Mouse (Mus musculus): ENCODE measurements around the gene Sox5. TPM values are rescaled to one million over a fixed set of nuclear protein-coding genes. Genes with fewer than 3 reads are reported as not detected.

Sox5 gene
- polyA plus RNA-seq, 1 experiment from 2014 or later = 4.9 TPM

DNA sequence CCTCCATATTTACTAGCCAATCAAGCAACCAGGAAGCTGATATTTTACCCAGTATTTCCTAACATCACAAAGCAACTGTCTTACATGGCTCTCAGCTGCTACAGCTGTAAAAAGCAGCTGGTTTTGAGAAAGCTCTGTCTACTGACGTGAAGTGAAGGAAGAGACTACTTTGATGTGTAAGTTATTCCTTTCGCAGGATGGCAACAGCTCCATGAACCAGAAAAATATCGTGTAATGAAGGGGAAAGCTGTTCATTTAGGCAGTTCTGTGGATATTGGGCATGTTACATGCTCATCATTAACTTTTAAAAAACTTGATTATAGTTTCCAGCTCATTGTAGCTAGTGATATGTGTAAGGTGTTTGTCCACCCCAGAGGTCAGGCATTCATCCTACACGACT is 443.6 kb downstream of the Sox5 start:
- H3K36me3 ChIP-seq = no peaks in the 10 kb centered on the region
- no peaks in the 10 kb centered on the region for H3K4me1 ChIP-seq (replicated peaks)
- H3K4me2 ChIP-seq = no peak overlapping the region
- peaks cover 5% of the 10 kb centered on the region; the same call in 1 of the 2 replicates for H3K9me3 ChIP-seq (replicated peaks)
- no peak for DNase-seq
- no peak overlapping the region for H3K9ac ChIP-seq
- no peak for ATAC-seq (ENCODE audit: low read depth)
- no peak overlapping the region for H3K27ac ChIP-seq
- no peak overlapping the region for H3K4me3 ChIP-seq (replicated peaks)
- 73% methylated on average over 4 of the region's 4 CpGs for WGBS (ENCODE audit: insufficient replicate concordance)
- H3K27me3 ChIP-seq = no peaks in the 10 kb centered on the region

GRCm38 (mm10) chr6:144337436-144337969 is 444.3 kb downstream of the Sox5 start:
- Histone ChIP-seq H3K36me3 (no peaks in the 10 kb centered on the region), H3K4me1 (replicated peaks) (no peaks in the 10 kb centered on the region)

GRCm38 (mm10) chr6:144336789-144337188 is 445.0 kb downstream of the Sox5 start:
- Histone ChIP-seq H3K4me2 (no peak overlapping the region), H3K9ac (no peak overlapping the region), H3K36me3 (no peaks in the 10 kb centered on the region), H3K27ac (no peak overlapping the region), H3K4me3 (replicated peaks) (no peak overlapping the region), H3K4me1 (replicated peaks) (no peaks in the 10 kb centered on the region), H3K27me3 (no peaks in the 10 kb centered on the region), H3K9me3 (replicated peaks) (peaks cover 5% of the 10 kb centered on the region; the same call in 1 of the 2 replicates)
- ATAC-seq (ENCODE audit: low read depth) = no peak
- DNase-seq = no peak
- 76% methylated on average over 4 of the region's 4 CpGs for WGBS (ENCODE audit: insufficient replicate concordance)

More at GRCm38 (mm10) chr6:144337436-144337969, 444.3 kb downstream of the Sox5 start:
- no peak for ATAC-seq (ENCODE audit: low read depth)
- no peak overlapping the region for H3K4me3 ChIP-seq (replicated peaks)
- H3K4me2 ChIP-seq = no peak overlapping the region
- WGBS (ENCODE audit: insufficient replicate concordance) = 41% methylated on average over 14 of the region's 14 CpGs
- no peak overlapping the region for H3K27ac ChIP-seq
- H3K27me3 ChIP-seq = no peaks in the 10 kb centered on the region
- no peak overlapping the region for H3K9ac ChIP-seq
- peaks cover 5% of the 10 kb centered on the region; the same call in 1 of the 2 replicates for H3K9me3 ChIP-seq (replicated peaks)
- DNase-seq = no peak

- no peak for DNase-seq
- H3K9ac ChIP-seq = no peak overlapping the region
- no peak overlapping the region for H3K4me3 ChIP-seq (replicated peaks)
- H3K27ac ChIP-seq = no peak overlapping the region
- no peak for ATAC-seq (ENCODE audit: low read depth)
- peaks cover 12% of the 10 kb centered on the region; the same call in 1 of the 2 replicates for H3K9me3 ChIP-seq (replicated peaks)
- H3K4me1 ChIP-seq (replicated peaks) = no peaks in the 10 kb centered on the region
- H3K27me3 ChIP-seq = no peaks in the 10 kb centered on the region
- H3K4me2 ChIP-seq = no peak overlapping the region
- H3K36me3 ChIP-seq = no peaks in the 10 kb centered on the region
- WGBS (ENCODE audit: insufficient replicate concordance) = 75% methylated on average over 4 of the region's 4 CpGs
Measured at GRCm38 (mm10) chr6:144333146-144333545, 448.6 kb downstream of the Sox5 start.

- H3K27ac ChIP-seq = no peak overlapping the region
- ATAC-seq (ENCODE audit: low read depth) (no peak), DNase-seq (no peak)
- H3K36me3 ChIP-seq = no peaks in the 10 kb centered on the region
- H3K9me3 ChIP-seq (replicated peaks) = peaks cover 12% of the 10 kb centered on the region; the same call in 1 of the 2 replicates
- H3K9ac ChIP-seq = no peak overlapping the region
- 67% methylated on average over 4 of the region's 4 CpGs for WGBS (ENCODE audit: insufficient replicate concordance)
- H3K4me1 ChIP-seq (replicated peaks) = no peaks in the 10 kb centered on the region
- H3K27me3 ChIP-seq = no peaks in the 10 kb centered on the region
- no peak overlapping the region for H3K4me3 ChIP-seq (replicated peaks)
- H3K4me2 ChIP-seq = no peak overlapping the region
Measured at GRCm38 (mm10) chr6:144332027-144332426, 449.8 kb downstream of the Sox5 start.

DNA sequence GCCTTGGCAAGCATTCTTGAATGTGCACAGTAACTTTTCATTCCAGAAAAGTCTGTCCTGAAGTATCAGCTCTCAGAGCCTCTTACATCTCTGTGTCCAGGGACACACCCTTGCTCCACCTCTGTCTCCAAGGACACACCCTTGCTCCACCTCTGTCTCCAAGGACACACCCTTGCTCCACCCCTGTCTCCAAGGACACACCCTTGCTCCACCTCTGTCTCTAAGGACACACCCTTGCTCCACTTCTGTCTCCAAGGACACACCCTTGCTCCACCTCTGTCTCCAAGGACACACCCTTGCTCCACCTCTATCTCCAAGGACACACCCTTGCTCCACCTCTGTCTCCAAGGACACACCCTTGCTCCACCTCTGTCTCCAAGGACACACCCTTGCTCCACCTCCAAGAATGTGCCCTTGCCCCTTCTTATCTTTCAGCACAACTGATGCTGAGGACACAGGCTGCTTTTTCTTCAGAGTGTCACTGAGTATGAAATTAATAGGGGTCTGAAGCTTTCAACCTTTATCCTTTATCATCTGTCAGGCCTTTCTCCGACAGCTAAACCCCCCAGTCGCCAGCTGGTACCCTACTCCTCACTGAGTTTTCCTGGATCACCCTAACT is 452.4 kb downstream of the Sox5 start:
- ATAC-seq (ENCODE audit: low read depth) (no peak), DNase-seq (no peak)
- Histone ChIP-seq H3K27me3 (no peaks in the 10 kb centered on the region), H3K9me3 (replicated peaks) (peaks cover 12% of the 10 kb centered on the region; the same call in 1 of the 2 replicates), H3K4me3 (replicated peaks) (no peak overlapping the region), H3K4me2 (no peak overlapping the region), H3K4me1 (replicated peaks) (no peaks in the 10 kb centered on the region), H3K36me3 (no peaks in the 10 kb centered on the region), H3K9ac (no peak overlapping the region), H3K27ac (no peak overlapping the region; the same call in 1 of the 2 replicates)
- 53% methylated on average over 2 of the region's 2 CpGs for WGBS (ENCODE audit: insufficient replicate concordance)

DNA sequence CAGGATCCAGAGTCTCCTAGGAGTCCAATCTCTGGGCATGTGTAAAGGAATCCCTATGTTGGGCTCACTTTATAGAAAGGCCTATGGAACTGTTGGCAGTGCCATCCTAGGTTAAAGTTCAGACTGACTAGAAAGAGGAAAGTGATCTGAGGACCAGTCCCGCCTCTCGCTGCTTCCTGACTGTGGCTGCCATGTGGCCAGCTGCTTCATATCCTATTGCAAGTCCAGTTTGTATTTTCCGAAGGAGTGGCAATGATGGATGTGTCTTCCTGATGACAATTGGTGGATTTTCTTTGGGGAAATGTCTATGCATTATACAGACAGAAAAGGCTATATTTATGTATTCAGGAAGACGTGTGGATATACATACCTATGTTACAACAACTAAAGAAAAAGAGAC is 453.0 kb downstream of the Sox5 start:
- Histone ChIP-seq H3K4me2 (no peak overlapping the region), H3K27me3 (no peaks in the 10 kb centered on the region), H3K9ac (no peak overlapping the region), H3K36me3 (no peaks in the 10 kb centered on the region), H3K27ac (no peak overlapping the region), H3K9me3 (replicated peaks) (peaks cover 12% of the 10 kb centered on the region; the same call in 1 of the 2 replicates), H3K4me1 (replicated peaks) (no peaks in the 10 kb centered on the region), H3K4me3 (replicated peaks) (no peak overlapping the region)
- ATAC-seq (ENCODE audit: low read depth) (no peak), DNase-seq (no peak)
- WGBS (ENCODE audit: insufficient replicate concordance) = 56% methylated on average over 4 of the region's 4 CpGs

GRCm38 (mm10) chr6:144326817-144327216 is 455.0 kb downstream of the Sox5 start:
- no peak overlapping the region for H3K4me2 ChIP-seq
- WGBS (ENCODE audit: insufficient replicate concordance) = 67% methylated on average over 3 of the region's 3 CpGs
- H3K36me3 ChIP-seq = no peaks in the 10 kb centered on the region
- no peak for ATAC-seq (ENCODE audit: low read depth)
- no peaks in the 10 kb centered on the region for H3K4me1 ChIP-seq (replicated peaks)
- no peak overlapping the region for H3K27ac ChIP-seq
- no peaks in the 10 kb centered on the region for H3K27me3 ChIP-seq
- DNase-seq = no peak
- H3K9ac ChIP-seq = no peak overlapping the region
- peaks cover 12% of the 10 kb centered on the region; the same call in 1 of the 2 replicates for H3K9me3 ChIP-seq (replicated peaks)
- no peak overlapping the region for H3K4me3 ChIP-seq (replicated peaks)

DNA sequence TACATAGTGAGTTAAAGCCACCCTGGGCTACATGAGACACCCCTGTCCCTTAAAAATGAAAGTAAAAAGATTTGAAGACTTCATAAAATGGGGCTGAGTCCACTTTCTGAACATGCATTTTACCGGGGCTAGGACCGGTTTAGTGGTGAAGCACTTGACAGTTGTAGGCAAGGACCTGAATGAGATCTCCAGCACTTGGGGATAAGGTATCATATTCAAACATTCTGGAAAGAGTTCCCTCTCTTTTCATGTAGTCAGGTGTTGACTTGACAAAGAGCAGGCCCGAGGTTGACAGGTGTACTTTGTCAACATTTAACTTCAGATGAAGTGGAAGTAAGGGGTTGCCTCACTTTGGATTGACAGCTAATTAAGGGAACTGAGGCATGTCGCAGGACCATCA is 458.4 kb downstream of the Sox5 start:
- Histone ChIP-seq H3K36me3 (no peaks in the 10 kb centered on the region), H3K4me3 (replicated peaks) (no peak overlapping the region), H3K9me3 (replicated peaks) (no peaks in the 10 kb centered on the region), H3K27ac (no peak overlapping the region), H3K27me3 (no peaks in the 10 kb centered on the region), H3K9ac (no peak overlapping the region), H3K4me1 (replicated peaks) (no peaks in the 10 kb centered on the region), H3K4me2 (no peak overlapping the region)
- ATAC-seq (ENCODE audit: low read depth) = no peak
- 72% methylated on average over 4 of the region's 4 CpGs for WGBS (ENCODE audit: insufficient replicate concordance)
- no peak for DNase-seq

DNA sequence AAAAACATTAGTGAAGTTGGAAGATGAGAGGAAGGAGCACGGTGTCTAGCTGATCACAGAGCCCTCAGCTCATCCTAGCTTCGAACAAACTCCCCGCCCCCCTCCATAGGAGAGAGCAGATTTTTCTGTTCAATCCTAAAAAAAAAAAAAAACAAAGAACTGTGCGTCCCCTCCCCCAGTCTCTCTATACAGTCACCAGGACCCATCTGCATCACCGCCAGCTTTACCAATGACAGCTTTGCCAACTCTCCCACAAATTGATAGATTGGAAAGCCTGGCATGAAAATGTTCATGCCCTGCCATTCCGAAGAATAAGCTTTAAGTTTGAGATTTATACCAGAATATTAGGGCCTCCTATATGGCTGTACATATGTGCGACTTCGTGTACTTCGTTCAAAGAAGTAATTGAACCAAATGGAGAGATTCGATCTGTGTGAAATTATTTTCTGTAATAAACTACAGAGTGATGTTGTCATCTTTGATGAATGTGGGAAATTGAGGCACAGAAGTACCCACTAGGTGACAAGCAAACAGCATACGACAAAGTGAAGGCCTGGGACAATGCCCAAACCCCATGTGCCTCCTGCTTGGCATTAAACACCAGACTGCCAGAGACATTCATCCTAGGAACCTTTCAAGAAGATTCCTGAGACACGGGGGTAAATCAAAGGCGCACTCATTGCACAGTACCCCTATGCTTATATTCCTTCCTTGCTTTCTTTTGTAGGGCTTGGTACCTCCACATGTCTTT is 459.3 kb downstream of the Sox5 start:
- no peak for DNase-seq
- WGBS (ENCODE audit: insufficient replicate concordance) = 78% methylated on average over 13 of the region's 13 CpGs
- Histone ChIP-seq H3K4me2 (no peak overlapping the region), H3K4me3 (replicated peaks) (no peak overlapping the region), H3K9ac (no peak overlapping the region), H3K4me1 (replicated peaks) (no peaks in the 10 kb centered on the region), H3K27ac (no peak overlapping the region), H3K36me3 (no peaks in the 10 kb centered on the region), H3K9me3 (replicated peaks) (no peaks in the 10 kb centered on the region), H3K27me3 (no peaks in the 10 kb centered on the region)
- no peak for ATAC-seq (ENCODE audit: low read depth)

GRCm38 (mm10) chr6:144320327-144320726 is 461.4 kb downstream of the Sox5 start:
- no peak overlapping the region for H3K9ac ChIP-seq
- no peaks in the 10 kb centered on the region for H3K9me3 ChIP-seq (replicated peaks)
- no peaks in the 10 kb centered on the region for H3K36me3 ChIP-seq
- H3K27me3 ChIP-seq = no peaks in the 10 kb centered on the region
- H3K4me2 ChIP-seq = no peak overlapping the region
- no peaks in the 10 kb centered on the region for H3K4me1 ChIP-seq (replicated peaks)
- H3K4me3 ChIP-seq (replicated peaks) = no peak overlapping the region
- ATAC-seq (ENCODE audit: low read depth) (no peak), DNase-seq (no peak)
- H3K27ac ChIP-seq = no peak overlapping the region
